Mouse (Mus musculus): Measurements from ENCODE around the gene 5730455P16Rik. TPM values are rescaled to one million over a fixed set of nuclear protein-coding genes. Genes with fewer than 3 reads are reported as not detected.
"Not testable (repeated sequence)": the region's sequence is repeated elsewhere in the genome, so short reads cannot be mapped to it uniquely, and the experiment has no call there.

The 5730455P16Rik gene
- total and polyA plus RNA-seq, 3 experiments, result 12.7 to 19.7 (median 15.0) TPM

- Histone ChIP-seq H3K4me1 (ENCODE audit: control insufficient read depth in 1 of 2, insufficient read depth in 2 of 2) (no peaks in the 10 kb centered on the region), H3K4me2 (ENCODE audit: insufficient read depth, low read depth, poor library complexity, severe bottlenecking) (no peak overlapping the region), H3K79me2 (replicated peaks; ENCODE audit: control insufficient read depth, extremely low read depth, insufficient read depth, poor library complexity, severe bottlenecking) (no peaks in the 10 kb centered on the region), H3K27ac (ENCODE audit: insufficient read depth, low read depth) (no peak overlapping the region), H3K36me3 (replicated peaks in 1 of 2; ENCODE audit: control insufficient read depth in 1 of 2, insufficient read depth in 1 of 2, low read length in 1 of 2) (peaks cover 47 to 82% of the 10 kb centered on the region in 2 experiments), H3K9ac (ENCODE audit: insufficient read depth, low read depth) (no peak overlapping the region), H3K4me3 (replicated peaks in 1 of 3; ENCODE audit: low read depth in 2 of 3, low read length in 2 of 3, poor library complexity in 1 of 3) (no peak overlapping the region), H3K27me3 (replicated peaks) (no peaks in the 10 kb centered on the region), H3K9me3 (replicated peaks; ENCODE audit: low read length) (no peaks in the 10 kb centered on the region)
- dilution Hi-C loops (cut with MboI; ENCODE audit: extremely low pct_ligation_motif_present, extremely low pct_unique_long_range_greater_than_20kb, low sequenced_read_pairs) (no loop called here), in situ Hi-C loops (cut with MboI; ENCODE audit: low pct_ligation_motif_present, low pct_unique_long_range_greater_than_20kb, low sequenced_read_pairs) (loop anchor here (10.0 kb wide), 1 partner anchor 254 kb away; no protein-coding TSS in a partner anchor)
- no peak for DNase-seq (ENCODE audit: extremely low read depth)
- TF ChIP-seq MEF2A (IDR thresholded peaks at IDR 0.05; ENCODE audit: borderline replicate concordance, low read depth, low read length) (no peak), KAT2A (IDR thresholded peaks at IDR 0.05; ENCODE audit: insufficient replicate concordance, low read length) (no peak), TBP (conservative IDR thresholded peaks at IDR 0.05; ENCODE audit: low read depth, low read length) (no peak), ETS1 (conservative IDR thresholded peaks at IDR 0.05; ENCODE audit: low read depth, low read length) (no peak), POLR2AphosphoS2 (IDR thresholded peaks at IDR 0.05; ENCODE audit: low read depth, low read length) (no peak), ELF1 (IDR thresholded peaks at IDR 0.05; ENCODE audit: low read depth, low read length) (no peak), POLR2A (IDR thresholded peaks at IDR 0.05; ENCODE audit: low read depth, low read length) (no peak), HCFC1 (IDR thresholded peaks at IDR 0.05; ENCODE audit: low read depth, low read length) (no peak), PAX5 (IDR thresholded peaks at IDR 0.05; ENCODE audit: low read length) (no peak), E2F4 (IDR thresholded peaks at IDR 0.05; ENCODE audit: insufficient replicate concordance, low read depth, low read length) (no peak), MXI1 (IDR thresholded peaks at IDR 0.05; ENCODE audit: low read depth, low read length) (no peak)
These were observed 32.5 kb upstream of the 5730455P16Rik start for GRCm38 (mm10) chr11:80410377-80410776.

GRCm38 (mm10) chr11:80407878-80408277, 30.0 kb upstream of the 5730455P16Rik start:
- H3K36me3 ChIP-seq (replicated peaks in 1 of 2; ENCODE audit: control insufficient read depth in 1 of 2, insufficient read depth in 1 of 2, low read length in 1 of 2), result peaks cover 45 to 85% of the 10 kb centered on the region in 2 experiments
- peak; percentile 24; the same call in 1 of the 2 replicates for TF ChIP-seq POLR2A (IDR thresholded peaks at IDR 0.05; ENCODE audit: low read depth, low read length)
- TF ChIP-seq POLR2AphosphoS2 (IDR thresholded peaks at IDR 0.05; ENCODE audit: low read depth, low read length), result peak; percentile 90
- H3K4me3 ChIP-seq (replicated peaks in 1 of 3; ENCODE audit: low read depth in 2 of 3, low read length in 2 of 3, poor library complexity in 1 of 3); in situ Hi-C loops (cut with MboI; ENCODE audit: low pct_ligation_motif_present, low pct_unique_long_range_greater_than_20kb, low sequenced_read_pairs); H3K9me3 ChIP-seq (replicated peaks; ENCODE audit: low read length); H3K27me3 ChIP-seq (replicated peaks); H3K4me2 ChIP-seq (ENCODE audit: insufficient read depth, low read depth, poor library complexity, severe bottlenecking); H3K27ac ChIP-seq (ENCODE audit: insufficient read depth, low read depth); DNase-seq (ENCODE audit: extremely low read depth); dilution Hi-C loops (cut with MboI; ENCODE audit: extremely low pct_ligation_motif_present, extremely low pct_unique_long_range_greater_than_20kb, low sequenced_read_pairs); H3K4me1 ChIP-seq (ENCODE audit: control insufficient read depth in 1 of 2, insufficient read depth in 2 of 2); H3K9ac ChIP-seq (ENCODE audit: insufficient read depth, low read depth); H3K79me2 ChIP-seq (replicated peaks; ENCODE audit: control insufficient read depth, extremely low read depth, insufficient read depth, poor library complexity, severe bottlenecking): not testable (repeated sequence)

GRCm38 (mm10) chr11:80396617-80397016, 18.8 kb upstream of the 5730455P16Rik start:
- dilution Hi-C loops (cut with MboI; ENCODE audit: extremely low pct_ligation_motif_present, extremely low pct_unique_long_range_greater_than_20kb, low sequenced_read_pairs) (no loop called here), in situ Hi-C loops (cut with MboI; ENCODE audit: low pct_ligation_motif_present, low pct_unique_long_range_greater_than_20kb, low sequenced_read_pairs) (no loop called here)
- Histone ChIP-seq H3K9me3 (replicated peaks; ENCODE audit: low read length) (no peaks in the 10 kb centered on the region), H3K4me1 (ENCODE audit: control insufficient read depth in 1 of 2, insufficient read depth in 2 of 2) (peaks cover 0 to 11% of the 10 kb centered on the region in 2 experiments; a peak in 1 of 4 replicates), H3K79me2 (replicated peaks; ENCODE audit: control insufficient read depth, extremely low read depth, insufficient read depth, poor library complexity, severe bottlenecking) (peaks cover 50% of the 10 kb centered on the region), H3K27ac (ENCODE audit: insufficient read depth, low read depth) (no peak overlapping the region), H3K27me3 (replicated peaks) (no peaks in the 10 kb centered on the region), H3K4me3 (replicated peaks in 1 of 3; ENCODE audit: low read depth in 2 of 3, low read length in 2 of 3, poor library complexity in 1 of 3) (no peak overlapping the region), H3K36me3 (replicated peaks in 1 of 2; ENCODE audit: control insufficient read depth in 1 of 2, insufficient read depth in 1 of 2, low read length in 1 of 2) (peaks cover 54 to 96% of the 10 kb centered on the region in 2 experiments), H3K4me2 (ENCODE audit: insufficient read depth, low read depth, poor library complexity, severe bottlenecking) (no peak overlapping the region), H3K9ac (ENCODE audit: insufficient read depth, low read depth) (no peak overlapping the region)
- no peak for DNase-seq (ENCODE audit: extremely low read depth)
- no peak for TF ChIP-seq ZNF384 (IDR thresholded peaks at IDR 0.05; ENCODE audit: low read depth, low read length)
- no peak for TF ChIP-seq ZC3H11A (IDR thresholded peaks at IDR 0.05; ENCODE audit: low read depth, low read length)
- no peak for TF ChIP-seq CHD2 (IDR thresholded peaks at IDR 0.05; ENCODE audit: low read length)
- TF ChIP-seq CHD1 (IDR thresholded peaks at IDR 0.05; ENCODE audit: low read depth, low read length), result no peak

Data from CH12.LX (cell line).